Mouse (Mus musculus): Measurements from ENCODE around the gene Cstf2t. TPM values are rescaled to one million over a fixed set of nuclear protein-coding genes. Genes with fewer than 3 reads are reported as not detected.

Cstf2t gene
- polyA plus RNA-seq, 1 experiment from 2014 or later = 33.2 TPM

- no peak overlapping the region for H3K27ac ChIP-seq (replicated peaks; ENCODE audit: low read depth, low read length)
- WGBS = 78% methylated on average over 4 of the region's 4 CpGs
- no peak for DNase-seq (ENCODE audit: low spot score)
- H3K27me3 ChIP-seq (replicated peaks; ENCODE audit: control insufficient read depth, insufficient read depth, low read length) = no peaks in the 10 kb centered on the region
- no peak overlapping the region for H3K4me2 ChIP-seq (ENCODE audit: low read depth, low read length)
- no peaks in the 10 kb centered on the region for H3K9me3 ChIP-seq (ENCODE audit: control insufficient read depth, low read length)
- H3K9ac ChIP-seq (ENCODE audit: low read depth, low read length) = no peak overlapping the region
- H3K4me3 ChIP-seq (ENCODE audit: low read depth, low read length) = no peak overlapping the region
- ATAC-seq (ENCODE audit: low read depth) = no peak
- H3K4me1 ChIP-seq (ENCODE audit: control insufficient read depth, insufficient read depth, low read length) = 0 out of 2 replicates have a peak, but pooled peaks cover 7% of the 10 kb centered on the region
- H3K36me3 ChIP-seq (ENCODE audit: control insufficient read depth, insufficient read depth, low read length) = no peaks in the 10 kb centered on the region
Measured at GRCm38 (mm10) chr19:31076106-31076505, 6.5 kb upstream of the Cstf2t start.

DNA sequence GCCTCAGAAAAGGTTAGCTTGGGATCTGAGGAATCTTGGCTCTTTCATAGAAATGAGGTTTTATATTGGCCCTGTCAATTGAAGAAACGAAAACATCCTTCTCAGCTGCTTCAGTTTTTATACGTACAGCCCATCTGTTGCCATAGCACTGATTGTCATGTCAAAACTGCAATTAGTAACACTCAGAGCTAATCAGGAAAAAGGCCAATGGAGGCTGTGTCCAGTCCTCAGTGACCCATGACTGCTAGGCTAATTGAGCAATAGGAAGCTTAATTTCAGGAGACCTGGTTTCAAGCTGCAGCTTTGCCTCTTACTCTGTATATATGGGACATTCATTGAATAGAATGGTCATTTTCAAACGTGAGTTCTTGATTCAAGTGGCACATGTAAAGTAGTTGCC, 4.4 kb upstream of the Cstf2t start:
- Histone ChIP-seq H3K27ac (replicated peaks; ENCODE audit: low read depth, low read length) (no peak overlapping the region), H3K9ac (ENCODE audit: low read depth, low read length) (no peak overlapping the region), H3K4me1 (ENCODE audit: control insufficient read depth, insufficient read depth, low read length) (peaks cover 7% of the 10 kb centered on the region; the same call in 1 of the 2 replicates), H3K27me3 (replicated peaks; ENCODE audit: control insufficient read depth, insufficient read depth, low read length) (no peaks in the 10 kb centered on the region), H3K36me3 (ENCODE audit: control insufficient read depth, insufficient read depth, low read length) (no peaks in the 10 kb centered on the region), H3K9me3 (ENCODE audit: control insufficient read depth, low read length) (no peaks in the 10 kb centered on the region), H3K4me3 (ENCODE audit: low read depth, low read length) (no peak overlapping the region), H3K4me2 (ENCODE audit: low read depth, low read length) (no peak overlapping the region)
- WGBS = 50% methylated on average over 3 of the region's 3 CpGs
- no peak for ATAC-seq (ENCODE audit: low read depth)
- DNase-seq (ENCODE audit: low spot score) = peak; percentile 29

DNA sequence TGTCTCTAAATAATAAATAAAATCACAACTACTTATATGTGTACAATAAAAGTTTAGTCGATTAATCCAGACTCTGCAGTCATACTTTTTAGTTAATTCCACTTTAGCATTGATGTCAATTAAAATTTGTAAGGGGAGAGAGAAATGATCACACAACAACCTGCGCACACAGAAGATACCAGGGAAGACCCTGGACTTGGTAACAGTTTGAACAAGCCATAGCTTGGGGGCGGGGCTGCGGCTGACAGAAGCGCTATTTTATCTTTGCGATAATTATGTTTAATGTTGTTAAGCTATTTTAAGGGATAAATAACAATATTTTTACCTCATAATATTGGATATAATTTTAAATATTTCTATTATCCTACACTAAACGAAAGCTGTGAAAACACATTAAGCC, 411 bp upstream of the Cstf2t start:
- Histone ChIP-seq H3K4me3 (ENCODE audit: low read depth, low read length) (peak overlapping the region; percentile 62), H3K9ac (ENCODE audit: low read depth, low read length) (peak overlapping the region; percentile 57), H3K4me1 (ENCODE audit: control insufficient read depth, insufficient read depth, low read length) (peaks cover 17% of the 10 kb centered on the region), H3K27ac (replicated peaks; ENCODE audit: low read depth, low read length) (peak overlapping the region; percentile 79), H3K4me2 (ENCODE audit: low read depth, low read length) (peak overlapping the region; percentile 82), H3K27me3 (replicated peaks; ENCODE audit: control insufficient read depth, insufficient read depth, low read length) (no peaks in the 10 kb centered on the region), H3K9me3 (ENCODE audit: control insufficient read depth, low read length) (peaks cover 10% of the 10 kb centered on the region; the same call in 1 of the 2 replicates), H3K36me3 (ENCODE audit: control insufficient read depth, insufficient read depth, low read length) (peaks cover 37% of the 10 kb centered on the region)
- no peak for ATAC-seq (ENCODE audit: low read depth)
- WGBS = 18% methylated on average over 7 of the region's 7 CpGs
- DNase-seq (ENCODE audit: low spot score) = no peak

GRCm38 (mm10) chr19:31083761-31084160, 1.1 kb downstream of the Cstf2t start:
- H3K27me3 ChIP-seq (replicated peaks; ENCODE audit: control insufficient read depth, insufficient read depth, low read length) = no peaks in the 10 kb centered on the region
- H3K36me3 ChIP-seq (ENCODE audit: control insufficient read depth, insufficient read depth, low read length) = peaks cover 38% of the 10 kb centered on the region
- H3K4me2 ChIP-seq (ENCODE audit: low read depth, low read length) = peak overlapping the region; percentile 82
- no peak for ATAC-seq (ENCODE audit: low read depth)
- peak overlapping the region; percentile 79; the same call in 1 of the 2 replicates for H3K9ac ChIP-seq (ENCODE audit: low read depth, low read length)
- 96% methylated on average over 8 of the region's 8 CpGs for WGBS
- no peak for DNase-seq (ENCODE audit: low spot score)
- peak overlapping the region; percentile 62 for H3K4me3 ChIP-seq (ENCODE audit: low read depth, low read length)
- peaks cover 17% of the 10 kb centered on the region for H3K4me1 ChIP-seq (ENCODE audit: control insufficient read depth, insufficient read depth, low read length)
- peaks cover 13% of the 10 kb centered on the region; the same call in 1 of the 2 replicates for H3K9me3 ChIP-seq (ENCODE audit: control insufficient read depth, low read length)
- H3K27ac ChIP-seq (replicated peaks; ENCODE audit: low read depth, low read length) = no peak overlapping the region

DNA sequence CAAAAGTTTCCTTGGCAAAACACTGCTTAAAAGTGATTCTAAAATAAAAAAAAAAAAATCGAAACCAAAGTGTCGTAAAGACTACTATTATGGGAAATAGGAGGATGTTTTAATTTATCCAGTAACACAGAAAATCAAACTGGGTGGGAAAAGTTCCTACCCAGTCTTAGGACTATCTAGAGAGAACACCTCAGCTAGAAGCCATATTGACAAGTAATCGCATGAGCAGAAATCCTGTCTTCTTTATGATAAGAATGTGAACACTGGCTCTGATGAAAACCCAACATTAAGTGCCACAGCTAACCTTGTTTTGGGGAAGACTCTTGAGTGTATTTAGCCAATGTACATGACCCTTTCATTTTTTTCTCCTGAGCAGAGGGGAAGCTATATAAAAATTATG, 15.2 kb downstream of the Cstf2t start:
- ATAC-seq (ENCODE audit: low read depth) (no peak), DNase-seq (ENCODE audit: low spot score) (no peak)
- WGBS = 69% methylated on average over 3 of the region's 3 CpGs
- H3K36me3 ChIP-seq (ENCODE audit: control insufficient read depth, insufficient read depth, low read length) = no peaks in the 10 kb centered on the region
- no peaks in the 10 kb centered on the region for H3K27me3 ChIP-seq (replicated peaks; ENCODE audit: control insufficient read depth, insufficient read depth, low read length)
- H3K9me3 ChIP-seq (ENCODE audit: control insufficient read depth, low read length) = no peaks in the 10 kb centered on the region
- H3K9ac ChIP-seq (ENCODE audit: low read depth, low read length) = no peak overlapping the region
- no peaks in the 10 kb centered on the region for H3K4me1 ChIP-seq (ENCODE audit: control insufficient read depth, insufficient read depth, low read length)
- no peak overlapping the region for H3K4me3 ChIP-seq (ENCODE audit: low read depth, low read length)
- H3K4me2 ChIP-seq (ENCODE audit: low read depth, low read length) = no peak overlapping the region
- H3K27ac ChIP-seq (replicated peaks; ENCODE audit: low read depth, low read length) = no peak overlapping the region

GRCm38 (mm10) chr19:31099369-31099768, 16.7 kb downstream of the Cstf2t start:
- Histone ChIP-seq H3K4me2 (ENCODE audit: low read depth, low read length) (no peak overlapping the region), H3K4me3 (ENCODE audit: low read depth, low read length) (no peak overlapping the region), H3K4me1 (ENCODE audit: control insufficient read depth, insufficient read depth, low read length) (no peaks in the 10 kb centered on the region), H3K9ac (ENCODE audit: low read depth, low read length) (no peak overlapping the region), H3K27ac (replicated peaks; ENCODE audit: low read depth, low read length) (no peak overlapping the region), H3K36me3 (ENCODE audit: control insufficient read depth, insufficient read depth, low read length) (no peaks in the 10 kb centered on the region), H3K9me3 (ENCODE audit: control insufficient read depth, low read length) (no peaks in the 10 kb centered on the region), H3K27me3 (replicated peaks; ENCODE audit: control insufficient read depth, insufficient read depth, low read length) (no peaks in the 10 kb centered on the region)
- DNase-seq (ENCODE audit: low spot score) = no peak
- ATAC-seq (ENCODE audit: low read depth) = no peak
- WGBS = 87% methylated on average over 3 of the region's 3 CpGs

DNA sequence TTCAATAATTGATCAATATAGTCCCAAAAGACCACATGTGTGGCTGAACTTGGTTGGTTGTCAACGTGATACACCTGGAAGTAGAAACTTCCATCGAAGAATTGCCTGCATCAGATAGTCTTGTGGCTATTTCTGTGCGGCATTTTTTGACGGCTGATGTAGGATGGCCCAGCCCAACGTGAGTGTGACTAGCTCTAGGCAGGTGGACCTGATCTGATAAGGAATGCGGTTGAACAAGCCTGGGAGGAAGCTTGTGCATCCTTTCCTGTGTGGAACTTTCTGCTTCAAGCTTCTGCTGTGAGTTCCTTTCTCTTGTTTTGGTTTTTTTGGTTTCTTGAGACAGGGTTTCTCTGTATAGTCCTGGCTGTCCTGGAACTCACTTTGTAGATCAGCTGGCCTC, 22.1 kb downstream of the Cstf2t start:
- H3K4me2 ChIP-seq (ENCODE audit: low read depth, low read length) = no peak overlapping the region
- no peaks in the 10 kb centered on the region for H3K36me3 ChIP-seq (ENCODE audit: control insufficient read depth, insufficient read depth, low read length)
- no peaks in the 10 kb centered on the region for H3K9me3 ChIP-seq (ENCODE audit: control insufficient read depth, low read length)
- no peak overlapping the region for H3K4me3 ChIP-seq (ENCODE audit: low read depth, low read length)
- H3K4me1 ChIP-seq (ENCODE audit: control insufficient read depth, insufficient read depth, low read length) = peaks cover 6% of the 10 kb centered on the region
- 74% methylated on average over 6 of the region's 6 CpGs for WGBS
- H3K27me3 ChIP-seq (replicated peaks; ENCODE audit: control insufficient read depth, insufficient read depth, low read length) = no peaks in the 10 kb centered on the region
- no peak overlapping the region for H3K9ac ChIP-seq (ENCODE audit: low read depth, low read length)
- DNase-seq (ENCODE audit: low spot score) (no peak), ATAC-seq (ENCODE audit: low read depth) (no peak)
- no peak overlapping the region for H3K27ac ChIP-seq (replicated peaks; ENCODE audit: low read depth, low read length)

- no peak overlapping the region for H3K27ac ChIP-seq (replicated peaks; ENCODE audit: low read depth, low read length)
- ATAC-seq (ENCODE audit: low read depth) = no peak
- DNase-seq (ENCODE audit: low spot score) = no peak
- H3K4me2 ChIP-seq (ENCODE audit: low read depth, low read length) = no peak overlapping the region
- H3K9ac ChIP-seq (ENCODE audit: low read depth, low read length) = no peak overlapping the region
- no peak overlapping the region for H3K4me3 ChIP-seq (ENCODE audit: low read depth, low read length)
- peaks cover 6% of the 10 kb centered on the region for H3K4me1 ChIP-seq (ENCODE audit: control insufficient read depth, insufficient read depth, low read length)
- no peaks in the 10 kb centered on the region for H3K27me3 ChIP-seq (replicated peaks; ENCODE audit: control insufficient read depth, insufficient read depth, low read length)
- H3K9me3 ChIP-seq (ENCODE audit: control insufficient read depth, low read length) = no peaks in the 10 kb centered on the region
- no peaks in the 10 kb centered on the region for H3K36me3 ChIP-seq (ENCODE audit: control insufficient read depth, insufficient read depth, low read length)
- WGBS = 57% methylated on average over 3 of the region's 3 CpGs
Measured at GRCm38 (mm10) chr19:31106036-31106435, 23.4 kb downstream of the Cstf2t start.

DNA sequence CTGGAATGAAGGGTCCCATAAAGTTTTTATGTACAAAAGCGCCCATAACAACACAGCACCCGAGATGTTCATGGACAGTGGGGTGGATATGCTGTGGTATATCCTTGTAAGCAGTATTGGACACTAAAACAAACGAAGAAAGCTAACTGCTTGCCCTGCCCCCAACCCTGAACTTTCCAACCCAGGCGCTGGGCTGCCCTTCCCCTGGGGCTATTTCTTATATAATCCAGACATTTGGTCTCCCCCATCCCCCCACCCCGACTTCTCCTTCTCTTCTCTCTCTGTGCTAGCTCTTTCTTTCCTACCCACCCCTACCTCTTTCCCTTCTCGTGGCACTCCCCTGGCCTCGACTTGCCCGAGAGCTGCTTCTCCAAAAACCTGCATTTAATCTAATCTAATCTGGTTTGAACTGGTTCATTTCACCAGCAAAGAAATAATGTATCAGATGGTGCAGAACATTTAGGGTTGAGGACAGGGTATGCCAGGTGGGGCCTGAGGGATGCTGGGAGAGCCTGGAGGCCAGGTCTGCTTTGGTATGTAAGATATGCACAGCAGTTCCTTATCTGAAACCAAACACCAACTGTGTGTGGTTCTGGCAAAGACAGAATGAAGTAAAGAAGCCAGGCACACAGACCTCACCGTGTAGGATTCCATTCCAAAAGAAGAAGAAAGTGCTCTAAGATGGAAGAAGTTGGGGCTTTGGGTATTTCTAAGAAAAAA, 24.4 kb downstream of the Cstf2t start:
- H3K27me3 ChIP-seq (replicated peaks; ENCODE audit: control insufficient read depth, insufficient read depth, low read length) = no peaks in the 10 kb centered on the region
- no peaks in the 10 kb centered on the region for H3K9me3 ChIP-seq (ENCODE audit: control insufficient read depth, low read length)
- H3K36me3 ChIP-seq (ENCODE audit: control insufficient read depth, insufficient read depth, low read length) = no peaks in the 10 kb centered on the region
- H3K9ac ChIP-seq (ENCODE audit: low read depth, low read length) = no peak overlapping the region
- 26% methylated on average over 9 of the region's 9 CpGs for WGBS
- DNase-seq (ENCODE audit: low spot score) (peak; percentile 36), ATAC-seq (ENCODE audit: low read depth) (peak; percentile 68)
- no peak overlapping the region for H3K4me2 ChIP-seq (ENCODE audit: low read depth, low read length)
- H3K4me3 ChIP-seq (ENCODE audit: low read depth, low read length) = no peak overlapping the region
- H3K27ac ChIP-seq (replicated peaks; ENCODE audit: low read depth, low read length) = no peak overlapping the region
- peaks cover 6% of the 10 kb centered on the region for H3K4me1 ChIP-seq (ENCODE audit: control insufficient read depth, insufficient read depth, low read length)

Measured in embryonic facial prominence, embryonic 14.5 days (tissue).